Mouse (Mus musculus) right cerebral cortex, postnatal 10 days (tissue): ENCODE measurements at regions not wholly inside any gene's neighbourhood (a gene's known extent, or its start where the extent isn't known, plus 50 kb on each side); places are given as distances from the start of the nearest gene placed in this dataset.

Source experiments
- DNase-seq, 2 experiments: peaks; one replicate each; pipeline ENCODE4 v3.0.0; 2021; ENCODE audit warnings: low spot score in 2 of 2

GRCm38 (mm10) chr2:131674872-131675271 is 112.8 kb upstream of the Adra1d start:
- DNase-seq = no peak

GRCm38 (mm10) chr2:131673351-131673750 is 111.3 kb upstream of the Adra1d start:
- no peak for DNase-seq

GRCm38 (mm10) chr2:131672646-131673045 is 110.6 kb upstream of the Adra1d start:
- no peak for DNase-seq

GRCm38 (mm10) chr2:131672223-131672622 is 110.1 kb upstream of the Adra1d start:
- DNase-seq = no peak

- DNase-seq = peak in 1 of 2 experiments; percentile 43
Measured at GRCm38 (mm10) chr2:131670876-131671275, 108.8 kb upstream of the Adra1d start.

- DNase-seq = no peak
Measured at GRCm38 (mm10) chr2:131667874-131668273, 105.8 kb upstream of the Adra1d start.

DNA sequence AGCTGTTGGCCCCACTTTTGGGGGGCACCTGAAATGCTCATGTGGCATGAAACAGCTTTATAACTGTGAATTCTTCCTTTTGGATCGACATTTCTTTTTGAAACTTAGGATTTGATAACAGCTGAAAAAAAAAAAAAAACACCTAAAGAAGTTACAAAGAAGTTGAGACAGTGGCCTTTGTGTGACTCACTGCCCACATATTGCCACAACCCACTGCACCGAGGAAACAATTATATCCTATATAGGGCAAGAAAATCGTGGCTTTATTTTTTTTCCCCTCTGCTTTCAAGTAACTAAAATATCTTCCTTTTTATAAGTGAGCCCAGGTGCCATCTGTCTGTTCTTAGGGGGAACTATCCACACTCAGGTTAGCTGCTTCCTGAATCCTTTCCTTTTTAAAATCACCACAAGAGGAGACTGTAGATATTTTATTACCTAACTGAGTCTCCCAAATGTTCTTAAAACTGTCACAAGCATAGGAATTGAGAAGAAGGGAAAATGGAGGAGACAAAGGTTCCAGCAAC is 104.8 kb upstream of the Adra1d start:
- DNase-seq = no peak

- DNase-seq = peak; percentile 27 to 36
Measured at GRCm38 (mm10) chr2:131664575-131664974, 102.5 kb upstream of the Adra1d start.

DNA sequence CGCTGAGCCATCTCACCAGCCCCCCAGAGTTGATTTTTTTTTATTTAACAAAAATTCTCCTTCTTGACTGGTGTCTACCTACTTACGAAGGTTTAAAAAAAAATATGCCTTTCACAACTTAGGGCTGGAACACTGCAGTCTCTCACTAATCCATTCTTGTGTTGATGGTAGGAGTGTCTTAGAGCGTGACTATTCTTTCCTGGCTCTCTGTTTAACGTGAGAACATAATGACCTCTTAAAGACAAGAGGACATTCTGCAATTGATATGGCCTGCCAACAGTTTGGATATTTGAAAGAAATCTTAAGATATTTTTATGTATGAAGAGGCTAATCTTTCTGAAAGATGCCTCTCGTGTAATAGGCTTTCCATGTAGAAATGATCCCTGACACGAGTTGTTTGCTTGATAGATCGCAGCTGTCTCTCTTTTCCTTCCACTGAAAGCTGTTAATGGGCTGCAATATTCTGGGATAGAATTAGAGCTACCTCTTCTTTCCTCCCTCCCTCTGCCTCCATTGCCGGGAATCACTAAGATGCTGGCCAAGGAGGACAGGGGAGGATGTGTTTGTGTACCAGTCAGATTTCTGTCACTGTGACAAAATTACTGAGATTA is 101.2 kb upstream of the Adra1d start:
- DNase-seq = no peak

DNA sequence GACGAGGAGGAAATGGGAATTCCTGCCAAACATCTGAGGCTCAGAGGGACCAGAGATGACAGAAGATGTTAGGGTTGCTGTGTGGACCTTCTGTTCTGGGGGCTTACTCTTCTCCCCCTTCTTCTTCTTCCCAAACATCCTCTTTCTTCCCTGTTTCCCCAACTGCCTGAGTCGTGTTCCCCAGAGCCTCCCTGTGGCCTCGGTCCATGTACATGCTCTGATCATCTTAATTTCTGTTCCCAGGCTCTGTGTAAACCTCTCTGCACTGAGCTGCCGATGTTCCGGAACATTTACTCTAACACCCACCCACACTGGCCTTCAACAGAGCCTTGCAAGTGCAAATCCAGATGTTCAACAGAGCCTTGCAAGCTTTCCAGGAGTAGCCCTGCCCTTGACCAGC is 90.1 kb upstream of the Adra1d start:
- DNase-seq = no peak

DNA sequence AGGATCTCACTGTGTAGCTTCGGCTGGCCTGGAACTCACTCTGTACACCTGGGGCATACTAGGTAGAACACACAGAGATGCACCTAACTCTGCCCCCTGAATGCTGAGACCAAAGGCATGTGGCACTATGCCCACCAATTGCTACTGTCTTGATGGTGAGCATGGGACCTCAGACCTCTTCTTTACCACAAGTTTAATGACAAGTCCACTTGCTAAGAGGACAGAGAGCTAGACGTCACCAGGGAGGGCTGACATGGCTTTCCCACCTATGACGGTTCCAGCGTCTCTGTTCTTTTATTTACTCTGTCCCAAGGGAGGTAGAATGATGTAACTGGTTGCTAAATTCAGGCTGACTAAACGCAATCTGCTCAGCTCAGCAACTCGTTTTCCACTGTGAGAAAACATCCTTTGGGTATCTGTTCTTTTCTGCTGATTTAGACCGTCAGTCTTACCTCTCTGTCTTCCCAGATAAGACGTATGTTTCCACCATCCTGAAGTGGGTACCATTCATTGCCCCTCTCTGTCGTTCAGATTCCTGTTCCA is 88.6 kb upstream of the Adra1d start:
- no peak for DNase-seq

- no peak for DNase-seq
Measured at GRCm38 (mm10) chr2:131644166-131644858, 82.2 kb upstream of the Adra1d start.

DNA sequence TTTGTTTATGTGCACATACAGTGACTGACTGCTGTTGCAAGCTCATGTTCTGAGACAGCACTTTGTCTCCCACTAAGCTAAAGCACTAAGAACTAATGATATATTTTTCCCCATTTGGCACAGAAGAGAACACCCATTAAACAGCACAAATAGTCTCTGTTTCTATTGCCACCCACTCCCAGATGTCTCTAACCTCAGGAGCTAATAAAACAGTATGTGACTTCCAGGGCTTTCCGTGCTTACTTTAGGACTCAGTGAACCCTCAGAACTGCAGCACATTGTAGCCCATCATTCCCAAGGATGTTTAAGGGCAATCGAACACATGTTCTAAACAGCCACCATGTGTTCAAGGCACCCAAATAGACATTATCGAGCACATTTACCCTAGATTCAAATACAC is 80.4 kb upstream of the Adra1d start:
- DNase-seq = no peak

- DNase-seq = no peak
Measured at GRCm38 (mm10) chr2:131638996-131639605, 77.0 kb upstream of the Adra1d start.

GRCm38 (mm10) chr2:131635791-131636190 is 73.7 kb upstream of the Adra1d start:
- no peak for DNase-seq

GRCm38 (mm10) chr2:131617916-131618315 is 55.8 kb upstream of the Adra1d start:
- no peak for DNase-seq

DNA sequence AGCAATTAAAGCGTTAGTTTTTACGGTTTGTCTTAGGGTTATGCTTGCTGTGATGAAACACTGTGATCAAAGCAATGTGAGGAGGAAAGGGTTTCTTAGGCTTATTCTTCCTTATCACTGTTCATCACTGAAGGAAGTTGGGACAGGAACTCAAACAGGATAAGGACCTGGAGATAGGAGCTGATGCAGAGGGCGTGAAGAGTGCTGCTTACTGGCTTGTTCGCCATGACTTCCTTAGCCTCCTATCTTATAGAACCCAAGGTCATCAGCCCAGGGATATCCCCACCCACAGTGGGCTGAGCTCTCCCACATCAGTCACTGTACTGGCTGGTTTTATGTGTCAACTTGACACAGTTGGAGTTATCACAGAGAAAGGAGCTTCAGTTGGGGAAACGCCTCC is 50.4 kb upstream of the Adra1d start:
- DNase-seq = no peak
